Mouse (Mus musculus): ENCODE results near the gene Olfr117.
"Not testable (repeated sequence)": the region's sequence is repeated elsewhere in the genome, so short reads cannot be mapped to it uniquely, and the experiment has no call there.

Gene Olfr117

GRCm38 (mm10) chr17:37663682-37664081 is at the start of gene Olfr117:
TSS of gene Olfr117 (minus strand) at chr17:37663782.
- no peak for DNase-seq

GRCm38 (mm10) chr17:37696264-37696663 is 32.7 kb upstream of the Olfr117 start, which contains the start of gene Olfr119:
TSS of gene Olfr119 (plus strand) at chr17:37696564.
- DNase-seq, result not testable (repeated sequence)

GRCm38 (mm10) chr17:37666688-37667087 is 3.1 kb upstream of the Olfr117 start, which contains the start of gene Olfr118:
TSS of gene Olfr118 (plus strand) at chr17:37666988.
- no peak for DNase-seq

GRCm38 (mm10) chr17:37627009-37627408 is 36.6 kb downstream of the Olfr117 start, which contains the start of the genes Olfr115 and Olfr116:
TSS of gene Olfr115 (minus strand) at chr17:37627109.
TSS of gene Olfr116 (minus strand) at chr17:37627199.
- no peak for DNase-seq

Data from thymus, adult 18-20 months (tissue).